Mouse (Mus musculus) liver, postnatal 0 days (tissue): ENCODE results near the gene Pappa2. TPM values are rescaled to one million over a fixed set of nuclear protein-coding genes. Genes with fewer than 3 reads are reported as not detected.

Source experiments
- ATAC-seq: fragments of 200-750 bp; cut with Nextera tagmentation; 2 replicates; pipeline ENCODE4 v1.8.0; 2017; ENCODE audit warnings: mild to moderate bottlenecking, moderate library complexity
- DNase-seq: peaks from one replicate; pipeline ENCODE4 v3.0.0-alpha.2; 2016
- H3K27ac ChIP-seq: fragments of 300-500 bp; sonication (generic); 2 replicates; pipeline ENCODE4 v1.5.1; 2014; ENCODE audit warnings: antibody characterized with exemption, moderate library complexity, mild to moderate bottlenecking, low read depth
- H3K27me3 ChIP-seq: fragments of 300-500 bp; sonication (generic); 2 replicates; pipeline ENCODE4 v1.6.1; 2014; ENCODE audit warnings: low read length, control low read depth, mixed read lengths; ENCODE audit not compliant: insufficient read depth
- H3K36me3 ChIP-seq: fragments of 300-500 bp; sonication (generic); replicated peaks from 2 replicates; pipeline ENCODE4 v1.6.1; 2014; ENCODE audit warnings: mild to moderate bottlenecking, control low read depth, low read length, moderate library complexity, mixed read lengths; ENCODE audit not compliant: insufficient read depth
- H3K4me1 ChIP-seq: fragments of 300-500 bp; sonication (generic); 2 replicates; pipeline ENCODE4 v1.6.1; 2014; ENCODE audit warnings: antibody characterized with exemption, mild to moderate bottlenecking, control low read depth; ENCODE audit not compliant: insufficient read depth
- H3K4me2 ChIP-seq: fragments of 300-500 bp; sonication (generic); 2 replicates; pipeline ENCODE4 v1.6.1; 2014; ENCODE audit warnings: low read depth, mild to moderate bottlenecking, low read length, moderate library complexity, mixed read lengths
- H3K4me3 ChIP-seq: fragments of 300-500 bp; sonication (generic); 2 replicates; pipeline ENCODE4 v1.5.1; 2014; ENCODE audit warnings: low read depth, low read length
- H3K9ac ChIP-seq: fragments of 300-500 bp; sonication (generic); replicated peaks from 2 replicates; pipeline ENCODE4 v1.6.1; 2014; ENCODE audit warnings: mild to moderate bottlenecking, moderate library complexity
- H3K9me3 ChIP-seq: fragments of 300-500 bp; sonication (generic); 2 replicates; pipeline ENCODE4 v1.6.1; 2016; ENCODE audit warnings: mild to moderate bottlenecking, control low read depth, low read length, mixed read lengths
- CTCF ChIP-seq: sonication (generic); IDR thresholded peaks from 2 replicates; pipeline ENCODE4 v1.5.1; 2016; ENCODE audit warnings: antibody characterized with exemption, low read depth
- EP300 ChIP-seq: IDR thresholded peaks from 2 replicates; pipeline ENCODE4 v1.6.1; 2016; ENCODE audit warnings: antibody characterized with exemption, low read depth, mild to moderate bottlenecking
- WGBS: fragments of 180-500 bp; shearing (Covaris S2); extraction: QIAGEN DNeasy Blood & Tissue Kit; methylation state at CpG from one replicate; pipeline ENCODE4 v1.1.7; 2014; ENCODE audit not compliant: insufficient replicate concordance; 5-methylcytosine and 5-hydroxymethylcytosine counted together
- polyA plus RNA-seq: library from polyadenylated mRNA; unstranded; fragments of >200 nt; fragmentation: Nextera tagmentation; extraction: Ambion mirVana; gene quantifications from 2 replicates; pipeline ENCODE4 v1.2.1, GENCODE M21; 2015

The Pappa2 gene
- polyA plus RNA-seq, 1 experiment from 2014 or later: 0.01 TPM

DNA sequence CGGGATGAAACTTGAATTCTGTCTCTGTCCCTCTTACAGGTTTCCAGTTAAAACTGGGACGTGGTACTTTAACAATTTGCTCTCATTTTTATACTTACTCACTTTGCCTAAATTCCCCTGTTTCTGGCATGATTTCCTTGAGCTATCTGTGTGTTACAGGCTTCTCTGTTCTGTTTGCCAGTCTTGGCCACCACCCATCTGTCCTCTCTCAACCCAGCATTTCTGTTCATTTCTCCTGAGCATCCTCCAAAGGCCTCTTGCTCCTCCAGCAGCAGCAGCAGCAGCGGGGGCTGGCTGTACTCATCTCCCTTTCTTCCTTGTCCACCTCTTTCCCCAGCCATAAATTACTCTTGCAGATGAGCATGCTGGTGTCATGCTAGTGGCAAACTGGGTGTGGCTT is 104.8 kb downstream of the Pappa2 start:
- H3K9me3 ChIP-seq: no peaks in the 10 kb centered on the region
- TF ChIP-seq EP300 (no peak), CTCF (no peak)
- no peak for DNase-seq
- no peak for ATAC-seq
- H3K4me1 ChIP-seq: no peaks in the 10 kb centered on the region
- H3K9ac ChIP-seq: no peak overlapping the region
- no peaks in the 10 kb centered on the region for H3K36me3 ChIP-seq
- H3K27me3 ChIP-seq: no peaks in the 10 kb centered on the region
- H3K4me3 ChIP-seq: no peak overlapping the region
- 61% methylated on average over 3 of the region's 3 CpGs for WGBS
- H3K27ac ChIP-seq: no peak overlapping the region
- no peak overlapping the region for H3K4me2 ChIP-seq

DNA sequence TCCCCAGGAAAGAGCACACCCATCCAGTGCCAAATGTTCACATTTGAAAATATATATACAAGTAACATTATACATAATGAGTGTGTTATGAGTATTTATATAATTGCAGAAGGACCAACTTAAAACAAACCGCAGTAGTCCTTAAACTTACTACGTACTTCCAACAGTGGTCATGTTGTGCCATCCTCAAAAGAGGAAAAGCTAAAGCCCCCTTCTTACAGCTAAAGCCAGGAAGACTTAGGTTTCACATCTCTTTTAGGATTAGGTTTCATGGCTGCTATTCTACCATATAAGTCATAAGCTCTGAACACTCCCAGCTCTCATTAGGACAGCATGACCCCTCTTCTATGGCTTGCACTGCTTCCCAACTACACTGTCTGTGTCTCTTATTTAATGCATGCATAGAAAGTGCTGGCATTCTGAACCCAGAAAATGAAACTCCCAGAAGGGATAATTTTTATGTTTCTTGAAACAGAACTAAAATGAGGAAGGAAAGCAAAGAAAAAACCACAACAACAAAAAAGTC is 105.7 kb downstream of the Pappa2 start:
- 57% methylated on average over 2 of the region's 2 CpGs for WGBS
- DNase-seq: no peak
- TF ChIP-seq EP300: no peak
- no peak for TF ChIP-seq CTCF
- no peaks in the 10 kb centered on the region for H3K27me3 ChIP-seq
- H3K9me3 ChIP-seq: no peaks in the 10 kb centered on the region
- H3K4me1 ChIP-seq: no peaks in the 10 kb centered on the region
- no peak overlapping the region for H3K27ac ChIP-seq
- H3K4me2 ChIP-seq: no peak overlapping the region
- no peak overlapping the region for H3K4me3 ChIP-seq
- H3K9ac ChIP-seq: no peak overlapping the region
- no peaks in the 10 kb centered on the region for H3K36me3 ChIP-seq
- no peak for ATAC-seq

DNA sequence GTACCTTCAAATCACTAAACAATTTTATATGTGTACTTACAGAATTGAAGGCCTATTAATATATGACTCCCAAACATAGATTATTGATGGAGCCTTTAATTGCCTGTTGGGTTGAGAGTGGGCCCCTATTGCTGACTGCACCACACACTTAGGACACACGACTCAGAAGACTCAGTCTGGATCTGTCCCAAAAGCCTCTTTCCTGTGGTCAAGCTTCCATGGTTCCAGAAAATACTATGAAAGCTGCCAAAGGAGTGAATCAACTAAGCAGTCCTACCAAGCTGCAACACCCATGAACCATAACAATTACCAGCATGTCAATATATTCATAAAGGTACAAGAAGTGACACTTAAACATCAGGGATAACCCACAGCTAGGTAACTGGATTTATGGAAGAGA is 106.7 kb downstream of the Pappa2 start:
- Histone ChIP-seq H3K4me1 (no peaks in the 10 kb centered on the region), H3K9ac (no peak overlapping the region), H3K27ac (no peak overlapping the region), H3K9me3 (no peaks in the 10 kb centered on the region), H3K4me3 (no peak overlapping the region), H3K27me3 (no peaks in the 10 kb centered on the region), H3K4me2 (no peak overlapping the region), H3K36me3 (no peaks in the 10 kb centered on the region)
- WGBS: 40% methylated on average over 1 of the region's 1 CpGs
- ATAC-seq: no peak
- no peak for TF ChIP-seq CTCF
- no peak for TF ChIP-seq EP300
- DNase-seq: no peak

DNA sequence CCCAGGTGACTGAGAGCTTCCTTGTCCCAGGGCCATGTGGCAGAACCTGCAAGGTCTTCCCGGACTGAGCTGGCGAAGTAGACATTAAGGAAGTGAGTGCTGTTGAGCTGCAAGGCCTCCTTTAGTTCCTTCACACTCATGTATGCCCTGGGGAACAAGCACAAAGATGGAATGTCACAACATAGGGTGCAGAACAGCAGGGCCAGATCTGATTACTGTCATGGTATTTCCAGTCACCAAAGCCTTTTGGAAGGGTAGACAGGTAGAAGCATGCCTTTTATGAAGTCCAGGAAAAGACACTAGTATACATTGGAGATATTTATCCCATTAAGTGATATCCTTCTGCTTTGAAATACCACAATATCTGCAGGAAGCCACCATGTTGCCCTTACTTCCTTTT is 108.9 kb downstream of the Pappa2 start:
- no peak overlapping the region for H3K4me3 ChIP-seq
- no peaks in the 10 kb centered on the region for H3K36me3 ChIP-seq
- ATAC-seq (no peak), DNase-seq (no peak)
- H3K27ac ChIP-seq: no peak overlapping the region
- no peaks in the 10 kb centered on the region for H3K4me1 ChIP-seq
- H3K9ac ChIP-seq: no peak overlapping the region
- H3K27me3 ChIP-seq: no peaks in the 10 kb centered on the region
- 76% methylated on average over 2 of the region's 2 CpGs for WGBS
- H3K4me2 ChIP-seq: no peak overlapping the region
- no peak for TF ChIP-seq CTCF
- TF ChIP-seq EP300: no peak
- no peaks in the 10 kb centered on the region for H3K9me3 ChIP-seq

DNA sequence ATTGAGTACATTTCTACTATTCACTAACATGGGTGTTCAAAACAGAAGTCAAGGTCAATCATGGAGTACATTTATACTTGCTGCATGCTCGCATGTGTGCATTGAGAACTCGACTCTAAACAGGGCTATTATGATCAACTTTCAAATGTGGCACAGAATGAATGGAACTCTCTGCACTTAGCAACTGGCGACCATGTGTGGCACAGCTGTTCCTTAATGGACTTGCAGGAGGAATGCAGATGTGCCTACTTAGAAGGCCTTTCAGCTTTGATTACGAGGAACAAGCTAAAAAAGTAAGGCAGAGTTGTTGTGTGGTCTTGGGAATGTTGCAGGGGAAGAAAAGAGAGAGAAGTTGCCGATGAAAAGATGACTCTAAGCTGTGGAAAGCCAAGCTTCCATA is 120.1 kb downstream of the Pappa2 start:
- 65% methylated on average over 5 of the region's 5 CpGs for WGBS
- Histone ChIP-seq H3K27ac (no peak overlapping the region), H3K36me3 (no peaks in the 10 kb centered on the region), H3K9ac (no peak overlapping the region), H3K4me3 (no peak overlapping the region), H3K9me3 (no peaks in the 10 kb centered on the region), H3K4me2 (no peak overlapping the region), H3K4me1 (no peaks in the 10 kb centered on the region), H3K27me3 (no peaks in the 10 kb centered on the region)
- ATAC-seq (no peak), DNase-seq (no peak)
- no peak for TF ChIP-seq CTCF
- TF ChIP-seq EP300: no peak

DNA sequence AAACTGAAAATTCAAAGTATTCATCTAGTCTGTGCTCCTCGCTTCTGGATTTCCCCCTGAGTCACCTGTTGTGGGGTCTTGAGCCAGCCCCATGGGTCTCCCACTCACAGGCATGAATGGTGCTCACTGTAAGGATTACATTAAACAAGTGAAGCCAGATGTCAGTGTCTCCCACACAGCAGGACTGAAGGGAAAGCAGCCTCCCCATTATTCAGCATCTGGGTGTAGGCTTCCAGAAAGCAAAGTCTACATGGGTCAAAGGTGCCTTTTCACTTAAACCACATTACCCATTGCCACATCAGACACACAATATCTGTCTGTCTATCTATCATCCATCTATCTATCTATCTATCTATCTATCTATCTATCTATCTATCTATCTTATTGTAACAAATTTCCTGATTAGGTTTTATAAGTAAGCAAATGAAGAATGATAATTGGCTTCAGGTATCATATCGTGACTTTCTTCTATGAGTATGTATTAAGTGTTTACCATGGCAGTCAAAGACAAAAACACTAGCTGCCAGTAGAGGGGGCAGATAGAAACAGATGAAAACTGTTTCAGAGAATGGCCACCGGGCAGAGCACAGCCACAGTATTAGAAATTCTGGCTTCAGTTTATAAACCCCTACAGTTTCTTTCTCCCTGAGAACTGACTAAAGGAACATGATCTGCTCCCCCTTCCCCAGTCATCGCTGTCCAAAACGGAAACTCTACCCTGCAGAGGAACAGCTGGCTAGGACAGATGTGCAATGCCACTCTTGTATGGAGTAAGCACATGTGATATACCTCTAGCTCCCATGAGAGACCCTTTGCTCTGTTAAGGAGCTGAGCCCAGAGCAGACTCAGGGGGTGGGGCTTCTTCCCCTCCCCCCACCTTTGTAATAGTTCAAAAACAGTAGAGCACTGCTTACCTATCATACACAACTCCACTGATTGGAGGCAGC is 126.1 kb downstream of the Pappa2 start:
- H3K4me3 ChIP-seq: no peak overlapping the region
- no peak overlapping the region for H3K4me2 ChIP-seq
- ATAC-seq (no peak), DNase-seq (no peak)
- H3K36me3 ChIP-seq: no peaks in the 10 kb centered on the region
- H3K9ac ChIP-seq: no peak overlapping the region
- H3K27ac ChIP-seq: no peak overlapping the region
- no peaks in the 10 kb centered on the region for H3K27me3 ChIP-seq
- no peaks in the 10 kb centered on the region for H3K4me1 ChIP-seq
- WGBS: 66% methylated on average over 5 of the region's 5 CpGs
- TF ChIP-seq EP300 (no peak), CTCF (no peak)
- H3K9me3 ChIP-seq: no peaks in the 10 kb centered on the region
